Mouse (Mus musculus): ENCODE measurements around the gene Sypl. TPM values are rescaled to one million over a fixed set of nuclear protein-coding genes. Genes with fewer than 3 reads are reported as not detected.

Gene Sypl
- polyA plus RNA-seq, 1 experiment, result 33.1 TPM

- no peak for TF ChIP-seq POLR2A (IDR thresholded peaks at IDR 0.05; ENCODE audit: low read depth, low read length)
- no peak for TF ChIP-seq CTCF (IDR thresholded peaks at IDR 0.05; ENCODE audit: extremely low read depth, insufficient read length, insufficient replicate concordance, low read depth, low read length)
- no peak overlapping the region for H3K4me3 ChIP-seq (ENCODE audit: low read depth, low read length)
- 66% methylated on average over 8 of the region's 8 CpGs for WGBS
Observed at GRCm38 (mm10) chr12:33003339-33003965, 49.8 kb downstream of the Sypl start.

GRCm38 (mm10) chr12:33005858-33006257, 52.2 kb downstream of the Sypl start:
- H3K27ac ChIP-seq (ENCODE audit: insufficient read depth, low read depth, low read length), result no peak overlapping the region
- H3K27me3 ChIP-seq (ENCODE audit: control insufficient read depth, insufficient read depth, low read length), result no peaks in the 10 kb centered on the region
- no peaks in the 10 kb centered on the region for H3K36me3 ChIP-seq (ENCODE audit: control insufficient read depth, insufficient read depth, low read length)
- no peak overlapping the region for H3K4me3 ChIP-seq (ENCODE audit: low read depth, low read length)
- peaks cover 4% of the 10 kb centered on the region; the same call in 1 of the 2 replicates for H3K4me1 ChIP-seq (ENCODE audit: control insufficient read depth, insufficient read depth, insufficient read length, low read length)
- 55% methylated on average over 5 of the region's 5 CpGs for WGBS
- TF ChIP-seq POLR2A (IDR thresholded peaks at IDR 0.05; ENCODE audit: low read depth, low read length) (no peak), CTCF (IDR thresholded peaks at IDR 0.05; ENCODE audit: extremely low read depth, insufficient read length, insufficient replicate concordance, low read depth, low read length) (no peak)

More at GRCm38 (mm10) chr12:33003339-33003965, 49.8 kb downstream of the Sypl start:
- no peaks in the 10 kb centered on the region for H3K36me3 ChIP-seq (ENCODE audit: control insufficient read depth, insufficient read depth, low read length)
- peaks cover under 1% of the 10 kb centered on the region; the same call in 1 of the 2 replicates for H3K4me1 ChIP-seq (ENCODE audit: control insufficient read depth, insufficient read depth, insufficient read length, low read length)
- no peak overlapping the region for H3K27ac ChIP-seq (ENCODE audit: insufficient read depth, low read depth, low read length)
- H3K27me3 ChIP-seq (ENCODE audit: control insufficient read depth, insufficient read depth, low read length), result no peaks in the 10 kb centered on the region

GRCm38 (mm10) chr12:33007176-33007575, 53.5 kb downstream of the Sypl start:
- Histone ChIP-seq H3K27me3 (ENCODE audit: control insufficient read depth, insufficient read depth, low read length) (no peaks in the 10 kb centered on the region), H3K4me1 (ENCODE audit: control insufficient read depth, insufficient read depth, insufficient read length, low read length) (peaks cover 4% of the 10 kb centered on the region; the same call in 1 of the 2 replicates), H3K36me3 (ENCODE audit: control insufficient read depth, insufficient read depth, low read length) (no peaks in the 10 kb centered on the region), H3K4me3 (ENCODE audit: low read depth, low read length) (no peak overlapping the region), H3K27ac (ENCODE audit: insufficient read depth, low read depth, low read length) (no peak overlapping the region)
- WGBS, result 94% methylated on average over 2 of the region's 2 CpGs
- no peak for TF ChIP-seq POLR2A (IDR thresholded peaks at IDR 0.05; ENCODE audit: low read depth, low read length)
- no peak for TF ChIP-seq CTCF (IDR thresholded peaks at IDR 0.05; ENCODE audit: extremely low read depth, insufficient read length, insufficient replicate concordance, low read depth, low read length)

GRCm38 (mm10) chr12:33008305-33009110, 54.8 kb downstream of the Sypl start:
- Histone ChIP-seq H3K4me1 (ENCODE audit: control insufficient read depth, insufficient read depth, insufficient read length, low read length) (peaks cover 4% of the 10 kb centered on the region; the same call in 1 of the 2 replicates), H3K4me3 (ENCODE audit: low read depth, low read length) (no peak overlapping the region), H3K27me3 (ENCODE audit: control insufficient read depth, insufficient read depth, low read length) (no peaks in the 10 kb centered on the region), H3K36me3 (ENCODE audit: control insufficient read depth, insufficient read depth, low read length) (no peaks in the 10 kb centered on the region), H3K27ac (ENCODE audit: insufficient read depth, low read depth, low read length) (no peak overlapping the region)
- WGBS, result 43% methylated on average over 7 of the region's 7 CpGs
- no peak for TF ChIP-seq CTCF (IDR thresholded peaks at IDR 0.05; ENCODE audit: extremely low read depth, insufficient read length, insufficient replicate concordance, low read depth, low read length)
- no peak for TF ChIP-seq POLR2A (IDR thresholded peaks at IDR 0.05; ENCODE audit: low read depth, low read length)

GRCm38 (mm10) chr12:33009206-33009966, 55.7 kb downstream of the Sypl start:
- no peaks in the 10 kb centered on the region for H3K36me3 ChIP-seq (ENCODE audit: control insufficient read depth, insufficient read depth, low read length)
- TF ChIP-seq POLR2A (IDR thresholded peaks at IDR 0.05; ENCODE audit: low read depth, low read length) (no peak), CTCF (IDR thresholded peaks at IDR 0.05; ENCODE audit: extremely low read depth, insufficient read length, insufficient replicate concordance, low read depth, low read length) (no peak)
- WGBS, result 89% methylated on average over 6 of the region's 6 CpGs
- H3K4me1 ChIP-seq (ENCODE audit: control insufficient read depth, insufficient read depth, insufficient read length, low read length), result peaks cover 4% of the 10 kb centered on the region; the same call in 1 of the 2 replicates
- no peaks in the 10 kb centered on the region for H3K27me3 ChIP-seq (ENCODE audit: control insufficient read depth, insufficient read depth, low read length)
- H3K27ac ChIP-seq (ENCODE audit: insufficient read depth, low read depth, low read length), result no peak overlapping the region
- no peak overlapping the region for H3K4me3 ChIP-seq (ENCODE audit: low read depth, low read length)

- no peaks in the 10 kb centered on the region for H3K27me3 ChIP-seq (ENCODE audit: control insufficient read depth, insufficient read depth, low read length)
- no peak overlapping the region for H3K4me3 ChIP-seq (ENCODE audit: low read depth, low read length)
- WGBS, result 29% methylated on average over 3 of the region's 3 CpGs
- TF ChIP-seq CTCF (IDR thresholded peaks at IDR 0.05; ENCODE audit: extremely low read depth, insufficient read length, insufficient replicate concordance, low read depth, low read length) (peak; percentile 64; the same call in 1 of the 2 replicates), POLR2A (IDR thresholded peaks at IDR 0.05; ENCODE audit: low read depth, low read length) (no peak)
- peaks cover 4% of the 10 kb centered on the region; the same call in 1 of the 2 replicates for H3K4me1 ChIP-seq (ENCODE audit: control insufficient read depth, insufficient read depth, insufficient read length, low read length)
- no peaks in the 10 kb centered on the region for H3K36me3 ChIP-seq (ENCODE audit: control insufficient read depth, insufficient read depth, low read length)
- no peak overlapping the region for H3K27ac ChIP-seq (ENCODE audit: insufficient read depth, low read depth, low read length)
Observed at GRCm38 (mm10) chr12:33010026-33010425, 56.3 kb downstream of the Sypl start.
